Mouse (Mus musculus): Measurements from ENCODE around the gene Plppr4. TPM values are rescaled to one million over a fixed set of nuclear protein-coding genes. Genes with fewer than 3 reads are reported as not detected.

Plppr4 gene
- total and polyA plus RNA-seq, 3 experiments = not detected

- Histone ChIP-seq H3K4me3 (ENCODE audit: control insufficient read depth in 1 of 2, insufficient read depth in 1 of 2, low read depth in 2 of 2, low read length in 2 of 2) (no peak overlapping the region), H3K9ac (ENCODE audit: control insufficient read depth, low read depth, low read length, poor library complexity, severe bottlenecking) (no peak overlapping the region), H3K4me1 (ENCODE audit: control insufficient read depth in 1 of 2, insufficient read depth in 2 of 2, low read length in 2 of 2) (no peaks in the 10 kb centered on the region), H3K9me3 (replicated peaks; ENCODE audit: insufficient read depth, low read length) (no peaks in the 10 kb centered on the region), H3K79me2 (ENCODE audit: control insufficient read depth, insufficient read depth, low read length, poor library complexity) (no peaks in the 10 kb centered on the region), H3K36me3 (ENCODE audit: control insufficient read depth in 1 of 2, insufficient read depth in 2 of 2, low read length in 2 of 2) (no peaks in the 10 kb centered on the region), H3K27ac (ENCODE audit: control insufficient read depth, low read depth, low read length) (no peak overlapping the region), H3K27me3 (ENCODE audit: control insufficient read depth in 1 of 2, insufficient read depth in 2 of 2, low read length in 2 of 2) (no peaks in the 10 kb centered on the region)
- DNase-seq (ENCODE audit: low read depth, low spot score) = no peak
- TF ChIP-seq MYC (IDR thresholded peaks at IDR 0.05; ENCODE audit: low read depth, low read length) (no peak), POLR2AphosphoS5 (IDR thresholded peaks at IDR 0.05; ENCODE audit: borderline replicate concordance, low read depth, low read length) (no peak), CTCF (IDR thresholded peaks at IDR 0.05 in 2 of 3, conservative IDR thresholded peaks at IDR 0.05 in 1 of 3; ENCODE audit: control insufficient read depth in 1 of 3, insufficient read depth in 1 of 3, low read depth in 2 of 3, low read length in 3 of 3, poor library complexity in 1 of 3, severe bottlenecking in 1 of 3) (no peak), JUND (IDR thresholded peaks at IDR 0.05; ENCODE audit: low read depth, low read length) (no peak), ZMIZ1 (IDR thresholded peaks at IDR 0.05; ENCODE audit: low read depth, low read length) (no peak), GATA1 (IDR thresholded peaks at IDR 0.05; ENCODE audit: low read depth, low read length) (no peak)
These were observed 48.6 kb downstream of the Plppr4 start for GRCm38 (mm10) chr3:117312097-117312496.

- H3K9ac ChIP-seq (ENCODE audit: control insufficient read depth, low read depth, low read length, poor library complexity, severe bottlenecking) = no peak overlapping the region
These were observed 49.8 kb downstream of the Plppr4 start for GRCm38 (mm10) chr3:117310801-117311368.

GRCm38 (mm10) chr3:117309580-117309910, 51.1 kb downstream of the Plppr4 start:
- Histone ChIP-seq H3K4me1 (ENCODE audit: control insufficient read depth in 1 of 2, insufficient read depth in 2 of 2, low read length in 2 of 2) (no peaks in the 10 kb centered on the region), H3K79me2 (ENCODE audit: control insufficient read depth, insufficient read depth, low read length, poor library complexity) (no peaks in the 10 kb centered on the region), H3K9me3 (replicated peaks; ENCODE audit: insufficient read depth, low read length) (no peaks in the 10 kb centered on the region), H3K27ac (ENCODE audit: control insufficient read depth, low read depth, low read length) (no peak overlapping the region), H3K4me3 (ENCODE audit: control insufficient read depth in 1 of 2, insufficient read depth in 1 of 2, low read depth in 2 of 2, low read length in 2 of 2) (no peak overlapping the region), H3K27me3 (ENCODE audit: control insufficient read depth in 1 of 2, insufficient read depth in 2 of 2, low read length in 2 of 2) (no peaks in the 10 kb centered on the region), H3K36me3 (ENCODE audit: control insufficient read depth in 1 of 2, insufficient read depth in 2 of 2, low read length in 2 of 2) (no peaks in the 10 kb centered on the region), H3K9ac (ENCODE audit: control insufficient read depth, low read depth, low read length, poor library complexity, severe bottlenecking) (no peak overlapping the region)
- no peak for DNase-seq (ENCODE audit: low read depth, low spot score)
- TF ChIP-seq USF2 (IDR thresholded peaks at IDR 0.05; ENCODE audit: borderline replicate concordance in 1 of 2, insufficient read depth in 1 of 2, low read depth in 1 of 2, low read length in 2 of 2) (no peak), E2F4 (IDR thresholded peaks at IDR 0.05; ENCODE audit: borderline replicate concordance, low read depth, low read length) (no peak)

More at GRCm38 (mm10) chr3:117310801-117311368, 49.8 kb downstream of the Plppr4 start:
- no peaks in the 10 kb centered on the region for H3K36me3 ChIP-seq (ENCODE audit: control insufficient read depth in 1 of 2, insufficient read depth in 2 of 2, low read length in 2 of 2)
- H3K4me3 ChIP-seq (ENCODE audit: control insufficient read depth in 1 of 2, insufficient read depth in 1 of 2, low read depth in 2 of 2, low read length in 2 of 2) = no peak overlapping the region
- H3K27ac ChIP-seq (ENCODE audit: control insufficient read depth, low read depth, low read length) = no peak overlapping the region
- no peaks in the 10 kb centered on the region for H3K79me2 ChIP-seq (ENCODE audit: control insufficient read depth, insufficient read depth, low read length, poor library complexity)
- no peak for DNase-seq (ENCODE audit: low read depth, low spot score)
- H3K4me1 ChIP-seq (ENCODE audit: control insufficient read depth in 1 of 2, insufficient read depth in 2 of 2, low read length in 2 of 2) = no peaks in the 10 kb centered on the region
- no peaks in the 10 kb centered on the region for H3K27me3 ChIP-seq (ENCODE audit: control insufficient read depth in 1 of 2, insufficient read depth in 2 of 2, low read length in 2 of 2)
- no peaks in the 10 kb centered on the region for H3K9me3 ChIP-seq (replicated peaks; ENCODE audit: insufficient read depth, low read length)
- TF ChIP-seq ZMIZ1 (IDR thresholded peaks at IDR 0.05; ENCODE audit: low read depth, low read length) (no peak), UBTF (IDR thresholded peaks at IDR 0.05; ENCODE audit: borderline replicate concordance, insufficient read depth, low read depth, low read length) (no peak), EP300 (IDR thresholded peaks at IDR 0.05; ENCODE audit: low read depth in 1 of 2, low read length in 2 of 2) (no peak), RCOR1 (IDR thresholded peaks at IDR 0.05; ENCODE audit: low read depth, low read length) (no peak), JUND (IDR thresholded peaks at IDR 0.05; ENCODE audit: low read depth, low read length) (no peak), TCF12 (IDR thresholded peaks at IDR 0.05; ENCODE audit: low read depth, low read length) (no peak), POLR2AphosphoS5 (IDR thresholded peaks at IDR 0.05; ENCODE audit: borderline replicate concordance, low read depth, low read length) (no peak), CHD2 (IDR thresholded peaks at IDR 0.05; ENCODE audit: low read length) (no peak), MYC (IDR thresholded peaks at IDR 0.05; ENCODE audit: low read depth, low read length) (no peak), MEF2A (IDR thresholded peaks at IDR 0.05; ENCODE audit: extremely low read depth, insufficient replicate concordance, low read depth, low read length, poor library complexity, severe bottlenecking) (no peak), TAL1 (IDR thresholded peaks at IDR 0.05; ENCODE audit: low read length) (no peak), ZKSCAN1 (IDR thresholded peaks at IDR 0.05; ENCODE audit: low read depth, low read length) (no peak), MXI1 (IDR thresholded peaks at IDR 0.05; ENCODE audit: low read depth, low read length) (no peak), USF2 (IDR thresholded peaks at IDR 0.05; ENCODE audit: borderline replicate concordance in 1 of 2, insufficient read depth in 1 of 2, low read depth in 1 of 2, low read length in 2 of 2) (no peak), ZNF384 (IDR thresholded peaks at IDR 0.05; ENCODE audit: low read depth, low read length) (no peak), MAZ (IDR thresholded peaks at IDR 0.05; ENCODE audit: low read depth, low read length) (no peak)

All from MEL (cell line).